Mouse (Mus musculus) kidney, postnatal 4 days (tissue): ENCODE measurements around the gene Ptdss2.

Source experiments
- DNase-seq, 2 experiments: peaks; one replicate each; pipeline ENCODE4 v3.0.0; 2021; ENCODE audit warnings: mixed read lengths in 2 of 2

Gene Ptdss2

GRCm38 (mm10) chr7:141122245-141122644 lies at the start of gene Ptdss2:
TSS of gene Ptdss2 (plus strand) at chr7:141122382.
- DNase-seq: peak; percentile 64 to 76

DNA sequence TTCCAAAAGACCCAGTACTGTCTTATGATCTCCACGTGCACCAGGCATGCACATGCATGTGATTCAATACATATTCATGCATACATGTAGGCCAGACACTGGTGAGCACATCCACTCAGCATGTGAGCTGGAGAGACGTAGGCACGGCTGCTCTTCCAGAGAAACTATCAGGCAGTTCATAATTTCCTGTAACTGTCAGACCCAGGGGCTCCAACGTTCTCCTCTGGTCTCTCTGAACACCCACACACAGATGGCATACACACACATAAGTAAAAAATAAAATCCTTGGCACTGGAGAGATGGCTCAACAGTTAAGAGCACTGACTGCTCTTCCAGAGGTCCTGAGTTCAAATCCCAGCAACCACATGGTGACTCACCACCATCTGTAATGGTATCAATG lies 48.4 kb upstream of the Ptdss2 start:
- DNase-seq: no peak

GRCm38 (mm10) chr7:141077841-141078240 lies 44.3 kb upstream of the Ptdss2 start, which contains the start of gene Pkp3:
TSS of gene Pkp3 (plus strand) at chr7:141078218.
- DNase-seq: no peak

- DNase-seq: no peak
These were observed 43.3 kb upstream of the Ptdss2 start for GRCm38 (mm10) chr7:141078876-141079275.

GRCm38 (mm10) chr7:141079481-141080449 lies 42.4 kb upstream of the Ptdss2 start:
- peak; percentile 52 to 73 for DNase-seq

DNA sequence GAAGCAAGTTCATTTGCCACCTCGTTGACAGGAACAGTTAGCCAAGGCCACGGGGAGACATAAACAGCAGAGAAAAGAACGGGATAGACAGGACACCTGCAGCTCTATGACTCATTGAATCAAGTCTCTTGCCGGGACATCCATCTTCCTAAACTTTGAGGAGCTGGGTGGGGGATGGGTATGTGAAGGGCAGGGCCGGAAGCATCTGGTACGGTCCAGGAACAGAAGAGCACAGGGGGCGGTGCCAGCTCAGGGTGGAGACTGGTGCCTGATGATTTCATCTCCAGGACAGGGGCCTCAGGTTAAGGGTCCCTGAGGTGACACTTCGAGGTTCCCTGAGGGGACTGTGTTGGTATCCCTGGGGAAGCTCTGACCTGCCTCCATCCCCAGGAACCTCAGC lies 34.3 kb upstream of the Ptdss2 start:
- DNase-seq: no peak

GRCm38 (mm10) chr7:141088473-141088872 lies 33.7 kb upstream of the Ptdss2 start:
- no peak for DNase-seq

GRCm38 (mm10) chr7:141090228-141090627 lies 32.0 kb upstream of the Ptdss2 start:
- DNase-seq: no peak

GRCm38 (mm10) chr7:141092051-141092735 lies 30.0 kb upstream of the Ptdss2 start:
- peak; percentile 87 to 92 for DNase-seq

DNA sequence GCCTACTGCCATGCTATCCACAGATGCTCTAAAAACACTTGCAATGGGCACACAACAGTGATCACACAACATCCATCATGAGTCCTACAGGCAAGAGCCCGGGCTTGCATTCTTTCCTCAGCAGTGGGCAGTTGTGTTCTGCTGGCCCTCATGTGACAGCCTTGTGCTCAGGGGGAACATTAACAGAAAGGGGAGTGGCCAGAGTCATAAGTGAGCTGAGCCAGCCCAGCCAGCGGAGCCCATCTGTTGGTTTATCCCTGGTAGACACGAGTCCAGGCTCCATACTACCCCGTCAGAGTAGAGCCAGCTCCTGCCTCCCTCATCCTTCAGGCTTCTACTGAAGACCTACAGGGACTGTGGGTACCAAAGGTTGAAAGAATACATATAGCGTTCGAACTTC lies 28.2 kb upstream of the Ptdss2 start:
- peak; percentile 59 to 71 for DNase-seq

- peak; percentile 55 to 77 for DNase-seq
These were observed 27.5 kb upstream of the Ptdss2 start for GRCm38 (mm10) chr7:141094487-141095205.

DNA sequence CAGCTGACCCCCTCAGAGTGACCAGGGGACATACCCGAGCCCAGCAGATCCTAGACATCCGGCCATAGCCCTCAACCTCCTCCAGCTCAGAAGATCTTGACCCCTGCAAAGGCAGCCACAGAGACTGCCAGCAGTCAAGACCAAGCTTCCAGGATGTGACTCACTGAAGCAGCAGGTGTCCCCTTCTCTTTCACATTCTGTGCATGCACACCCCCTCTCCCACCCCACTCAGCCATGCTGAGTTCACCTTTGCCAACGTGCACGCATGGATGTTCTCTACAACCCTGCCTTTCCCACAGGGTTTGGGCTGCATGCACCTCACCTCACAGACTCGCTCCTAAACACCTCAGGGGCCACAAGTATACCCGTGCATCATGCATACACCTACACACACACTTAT lies 26.2 kb upstream of the Ptdss2 start:
- no peak for DNase-seq

DNA sequence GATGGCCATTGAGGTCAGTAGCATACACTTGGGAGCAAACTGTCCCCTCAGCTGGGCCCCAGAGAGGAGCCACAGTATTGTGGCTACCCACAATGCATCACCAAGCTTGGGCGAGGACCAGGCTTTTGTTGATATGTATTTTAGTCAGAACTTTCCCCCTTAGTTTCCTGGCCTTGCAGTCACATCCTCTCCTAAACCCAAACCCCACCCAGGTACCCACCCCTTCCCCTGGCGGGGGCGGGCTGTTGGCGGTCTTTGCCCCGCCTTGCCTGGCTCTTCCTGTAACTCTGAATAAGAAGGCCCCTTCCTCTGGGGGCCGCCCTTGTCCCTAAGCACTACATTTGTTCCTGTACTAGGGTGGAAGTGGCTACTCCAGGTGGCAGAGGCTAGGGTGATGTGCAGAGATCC lies 25.5 kb upstream of the Ptdss2 start:
- peak; percentile 63 to 79 for DNase-seq

DNA sequence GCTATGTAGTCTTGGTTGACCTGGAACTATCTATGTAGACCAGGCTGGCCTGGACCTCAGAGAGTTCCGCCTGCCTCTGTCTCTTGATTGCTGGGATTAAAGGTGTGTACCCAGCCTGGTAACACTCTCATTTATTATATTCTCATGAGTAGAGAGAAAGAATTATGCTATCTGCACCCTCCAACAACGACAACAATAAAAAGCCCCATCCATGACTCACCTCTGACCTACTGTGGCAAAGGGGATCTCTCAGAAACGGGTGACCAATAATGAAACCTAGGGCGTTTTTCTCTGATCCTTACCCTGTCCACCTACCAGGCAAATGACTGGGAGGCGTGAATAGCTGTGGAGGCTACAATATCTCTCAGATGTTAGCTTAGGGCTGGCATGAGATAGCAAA lies 25.0 kb upstream of the Ptdss2 start:
- DNase-seq: no peak

GRCm38 (mm10) chr7:141099911-141100691 lies 22.1 kb upstream of the Ptdss2 start, which contains the start of gene Sigirr:
TSS of gene Sigirr (minus strand) at chr7:141100572.
- peak; percentile 66 to 78 for DNase-seq

DNA sequence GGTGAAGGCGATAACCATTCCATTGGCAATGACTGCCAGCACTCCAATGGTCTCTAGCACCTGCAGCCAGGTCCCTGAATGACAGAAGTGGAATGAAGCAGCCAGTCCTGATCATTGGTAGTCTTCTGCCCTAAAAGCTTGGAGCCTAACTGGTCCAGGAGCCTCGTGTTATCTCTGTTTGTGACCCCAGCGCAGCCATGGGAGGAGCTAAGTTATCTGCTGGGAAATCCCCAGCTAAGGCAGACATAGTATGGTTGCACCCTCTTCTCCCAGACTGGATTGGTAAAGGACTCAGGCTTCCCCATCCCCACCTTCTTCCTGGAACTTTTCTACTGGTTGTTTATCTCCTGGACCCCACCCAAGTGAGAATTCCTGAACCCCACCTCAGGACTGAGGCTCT lies 19.0 kb upstream of the Ptdss2 start:
- DNase-seq: no peak

DNA sequence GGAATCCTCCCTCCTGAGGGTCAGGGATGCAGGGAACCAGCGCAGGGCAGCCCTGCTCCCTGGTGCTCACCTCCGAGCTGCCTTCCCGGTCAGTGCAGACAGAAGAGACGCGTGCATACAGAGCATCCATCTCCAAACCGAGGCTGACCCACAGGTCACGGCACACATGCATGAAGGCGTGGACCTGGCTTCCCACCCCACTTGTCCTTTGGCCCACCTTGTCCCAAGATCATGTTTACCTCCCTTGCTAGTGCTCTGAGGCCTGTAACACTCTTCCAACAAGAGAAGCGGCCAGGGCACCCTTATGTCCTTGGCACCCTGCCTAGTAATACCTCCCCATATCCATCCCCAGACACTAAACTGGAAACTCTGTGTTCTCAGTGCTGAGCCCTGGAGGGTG lies 6.3 kb upstream of the Ptdss2 start:
- DNase-seq: no peak

DNA sequence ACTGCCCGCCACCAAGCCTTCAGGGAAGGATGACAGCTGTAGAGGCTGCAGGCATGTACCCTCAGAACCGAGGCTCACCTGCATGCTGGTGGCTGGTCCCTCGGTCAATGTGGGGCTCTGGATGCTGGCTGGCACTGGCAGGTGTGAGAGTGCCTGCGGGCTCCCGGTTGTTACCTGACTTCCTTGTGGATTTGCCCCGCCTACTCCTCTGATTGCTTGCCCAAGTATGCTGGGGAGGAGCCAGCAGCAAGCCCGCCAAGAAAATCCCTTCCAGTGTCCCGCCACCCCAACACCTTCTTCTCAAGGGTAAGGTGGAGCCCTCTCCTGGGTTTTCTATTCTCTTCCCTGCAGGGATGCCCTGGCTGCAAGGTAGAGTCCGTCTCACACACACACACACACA lies 4.5 kb upstream of the Ptdss2 start, which contains the start of gene Ano9:
TSS of gene Ano9 (minus strand) at position 171 of the 400 bp plus-strand sequence.
- DNase-seq: peak; percentile 55 to 72

DNA sequence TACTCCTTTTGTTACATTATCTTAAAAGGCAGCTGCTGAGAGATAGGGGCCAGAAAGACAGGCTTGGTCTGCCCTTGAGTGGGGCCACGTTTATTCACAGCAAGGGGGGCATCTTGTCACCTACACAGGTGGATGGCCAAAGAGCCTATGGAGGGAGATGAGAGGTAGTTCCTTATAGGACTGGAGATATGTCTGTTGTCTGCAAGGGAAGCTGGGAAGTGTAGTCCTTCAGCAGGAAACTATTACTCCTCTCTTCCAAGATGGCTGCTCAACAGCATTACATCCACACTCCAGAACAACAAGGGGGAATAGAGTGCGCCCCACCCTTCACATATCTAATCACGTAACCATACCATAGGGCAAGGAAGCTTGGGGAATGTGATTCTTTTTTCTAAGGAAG lies 2.7 kb upstream of the Ptdss2 start:
- no peak for DNase-seq

DNA sequence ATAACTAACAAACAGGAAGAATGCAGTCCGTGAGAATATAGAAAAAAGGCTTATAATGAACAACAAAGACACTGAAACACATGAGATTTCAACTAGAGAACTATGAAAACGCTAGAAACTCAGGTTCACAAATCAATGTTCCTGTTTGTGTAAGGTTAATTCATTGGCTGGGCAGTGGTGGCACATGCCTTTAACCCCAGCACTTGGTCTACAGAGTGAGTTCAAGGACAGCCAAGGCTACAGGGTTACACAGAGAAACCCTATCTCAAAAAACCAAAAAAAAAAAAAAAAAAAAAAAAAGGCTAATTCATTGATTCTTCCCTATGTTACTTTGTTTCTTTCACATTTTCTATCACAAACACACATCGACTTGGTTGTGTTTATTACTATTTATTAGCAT lies 1.6 kb upstream of the Ptdss2 start:
- no peak for DNase-seq

GRCm38 (mm10) chr7:141121051-141121531 lies 1.1 kb upstream of the Ptdss2 start:
- DNase-seq: peak; percentile 32 to 64
